Mouse (Mus musculus): ENCODE data around the gene Kpna6. TPM values are rescaled to one million over a fixed set of nuclear protein-coding genes. Genes with fewer than 3 reads are reported as not detected.

Kpna6 gene
- polyA plus RNA-seq, 1 experiment from 2014 or later = 14.9 TPM

DNA sequence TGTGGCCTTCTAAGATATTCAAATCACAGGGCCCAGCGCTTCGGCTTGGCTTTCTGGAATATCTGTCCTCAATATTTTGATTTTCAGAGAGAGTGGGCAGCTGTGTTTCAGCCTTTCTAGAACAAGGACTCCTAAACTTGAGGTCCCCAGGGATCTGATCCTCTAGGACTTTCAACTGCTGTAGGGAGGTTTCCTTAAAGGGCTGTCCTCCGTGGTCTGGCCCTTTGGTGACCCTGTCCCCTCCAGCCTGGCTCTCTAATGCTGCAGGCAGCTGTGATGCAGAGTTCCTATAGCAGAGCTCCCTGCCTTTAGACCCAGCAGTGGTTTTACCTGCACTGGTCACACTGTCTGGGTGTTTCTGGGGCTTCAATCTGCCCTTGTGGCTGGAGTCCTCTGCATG lies 55.9 kb downstream of the Kpna6 start:
- WGBS = 90% methylated on average over 3 of the region's 3 CpGs
- no peaks in the 10 kb centered on the region for H3K27me3 ChIP-seq (ENCODE audit: insufficient read depth, low read length)

DNA sequence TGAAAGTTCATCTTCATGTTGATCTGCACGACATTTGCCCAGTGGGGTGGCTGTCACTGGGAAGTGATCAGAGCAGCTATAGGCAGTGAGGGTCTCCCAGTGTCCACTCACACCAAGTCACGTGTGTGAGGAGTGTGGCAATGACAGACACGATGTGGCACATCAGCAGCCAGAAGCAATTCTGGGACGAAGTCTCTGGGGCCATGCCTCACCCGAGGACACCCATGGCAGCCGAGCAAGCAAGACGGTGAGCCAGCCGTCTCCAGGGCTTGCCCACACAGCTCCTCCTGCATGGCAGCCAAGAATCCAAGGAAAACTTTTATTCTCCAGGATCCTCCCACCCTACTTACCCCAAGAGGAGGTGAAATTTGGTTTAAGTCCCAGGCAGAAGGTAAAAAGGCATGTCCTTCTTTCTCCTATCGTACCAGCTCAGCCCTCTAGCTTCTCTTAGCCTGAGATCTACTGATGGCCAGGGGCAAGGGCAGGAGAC lies 56.7 kb downstream of the Kpna6 start:
- ATAC-seq (ENCODE audit: insufficient read depth) = no peak
- TF ChIP-seq CTCF (IDR thresholded peaks at IDR 0.05; ENCODE audit: low read depth) = no peak
- H3K4me3 ChIP-seq (ENCODE audit: low read depth, low read length) = no peak overlapping the region
- no peak overlapping the region for H3K4me2 ChIP-seq
- no peak overlapping the region for H3K27ac ChIP-seq (ENCODE audit: low read depth)
- H3K9me3 ChIP-seq (ENCODE audit: low read depth, low read length) = no peaks in the 10 kb centered on the region
- H3K36me3 ChIP-seq (ENCODE audit: insufficient read depth) = peaks cover 17% of the 10 kb centered on the region
- 89% methylated on average over 9 of the region's 9 CpGs for WGBS
- no peak overlapping the region for H3K9ac ChIP-seq
- 0 out of 2 replicates have a peak, but pooled peaks cover 5% of the 10 kb centered on the region for H3K4me1 ChIP-seq (ENCODE audit: insufficient read depth)
- no peak for DNase-seq
- H3K27me3 ChIP-seq (ENCODE audit: insufficient read depth, low read length) = no peaks in the 10 kb centered on the region

More for the DNA sequence above, 55.9 kb downstream of the Kpna6 start:
- Histone ChIP-seq H3K4me1 (ENCODE audit: insufficient read depth) (0 out of 2 replicates have a peak, but pooled peaks cover 5% of the 10 kb centered on the region), H3K9me3 (ENCODE audit: low read depth, low read length) (no peaks in the 10 kb centered on the region), H3K27ac (ENCODE audit: low read depth) (no peak overlapping the region), H3K9ac (no peak overlapping the region), H3K4me2 (no peak overlapping the region), H3K36me3 (ENCODE audit: insufficient read depth) (peaks cover 17% of the 10 kb centered on the region), H3K4me3 (ENCODE audit: low read depth, low read length) (no peak overlapping the region)
- ATAC-seq (ENCODE audit: insufficient read depth) (no peak), DNase-seq (no peak)
- TF ChIP-seq CTCF (IDR thresholded peaks at IDR 0.05; ENCODE audit: low read depth) = no peak

DNA sequence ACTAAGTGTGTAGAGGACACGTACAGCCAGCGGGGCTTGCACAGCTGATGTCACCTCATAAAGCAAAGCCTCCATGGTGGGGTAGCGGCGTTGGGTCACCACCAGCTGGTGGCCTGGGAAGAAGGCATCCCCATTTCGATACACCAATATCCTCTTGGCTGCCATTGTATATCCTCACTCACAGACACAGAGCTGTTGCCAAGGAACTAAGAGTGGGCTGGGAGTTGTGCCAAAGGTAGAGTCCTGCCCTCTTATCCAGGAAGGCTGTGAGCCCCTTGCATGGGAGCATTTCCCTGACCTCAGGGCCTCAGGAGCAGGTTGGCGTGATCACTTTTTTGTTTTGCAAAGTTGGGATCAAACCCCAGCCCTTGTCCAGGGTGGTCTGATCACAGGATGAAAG lies 58.5 kb downstream of the Kpna6 start, which contains the start of gene Dcdc2b:
TSS of gene Dcdc2b (minus strand) at position 165 of the 400 bp plus-strand sequence.
- no peak within 1 kb of the TSS for H3K4me3 ChIP-seq (ENCODE audit: low read depth, low read length)
- no peaks in the 10 kb centered on the region for H3K27me3 ChIP-seq (ENCODE audit: insufficient read depth, low read length)
- H3K9me3 ChIP-seq (ENCODE audit: low read depth, low read length) = no peaks in the 10 kb centered on the region
- TF ChIP-seq CTCF (IDR thresholded peaks at IDR 0.05; ENCODE audit: low read depth) = no peak
- H3K4me1 ChIP-seq (ENCODE audit: insufficient read depth) = 0 out of 2 replicates have a peak, but pooled peaks cover 5% of the 10 kb centered on the region
- no peak within 1 kb of the TSS for H3K4me2 ChIP-seq
- no peak within 1 kb of the TSS for H3K9ac ChIP-seq
- WGBS = 73% methylated on average over 6 of the region's 6 CpGs
- peak; percentile 21 for DNase-seq
- H3K36me3 ChIP-seq (ENCODE audit: insufficient read depth) = peaks cover 23% of the 10 kb centered on the region
- no peak within 1 kb of the TSS for H3K27ac ChIP-seq (ENCODE audit: low read depth)
- no peak for ATAC-seq (ENCODE audit: insufficient read depth)

- no peak overlapping the region for H3K4me2 ChIP-seq
- H3K9me3 ChIP-seq (ENCODE audit: low read depth, low read length) = no peaks in the 10 kb centered on the region
- H3K9ac ChIP-seq = no peak overlapping the region
- H3K27me3 ChIP-seq (ENCODE audit: insufficient read depth, low read length) = no peaks in the 10 kb centered on the region
- peaks cover 33% of the 10 kb centered on the region for H3K36me3 ChIP-seq (ENCODE audit: insufficient read depth)
- 50% methylated on average over 4 of the region's 4 CpGs for WGBS
- no peak overlapping the region for H3K27ac ChIP-seq (ENCODE audit: low read depth)
- ATAC-seq (ENCODE audit: insufficient read depth) (no peak; the same call in 1 of the 2 replicates), DNase-seq (no peak)
- no peak for TF ChIP-seq CTCF (IDR thresholded peaks at IDR 0.05; ENCODE audit: low read depth)
- H3K4me3 ChIP-seq (ENCODE audit: low read depth, low read length) = no peak overlapping the region
- H3K4me1 ChIP-seq (ENCODE audit: insufficient read depth) = no peaks in the 10 kb centered on the region
Measured at GRCm38 (mm10) chr4:129610472-129610871, 62.1 kb downstream of the Kpna6 start.

- H3K4me2 ChIP-seq = no peak overlapping the region
- 68% methylated on average over 4 of the region's 4 CpGs for WGBS
- H3K27ac ChIP-seq (ENCODE audit: low read depth) = no peak overlapping the region
- H3K27me3 ChIP-seq (ENCODE audit: insufficient read depth, low read length) = no peaks in the 10 kb centered on the region
- H3K4me3 ChIP-seq (ENCODE audit: low read depth, low read length) = no peak overlapping the region
- no peaks in the 10 kb centered on the region for H3K9me3 ChIP-seq (ENCODE audit: low read depth, low read length)
- ATAC-seq (ENCODE audit: insufficient read depth) (no peak), DNase-seq (no peak)
- TF ChIP-seq CTCF (IDR thresholded peaks at IDR 0.05; ENCODE audit: low read depth) = no peak
- H3K9ac ChIP-seq = no peak overlapping the region
- H3K4me1 ChIP-seq (ENCODE audit: insufficient read depth) = no peaks in the 10 kb centered on the region
- H3K36me3 ChIP-seq (ENCODE audit: insufficient read depth) = peaks cover 36% of the 10 kb centered on the region
Measured at GRCm38 (mm10) chr4:129610026-129610425, 62.5 kb downstream of the Kpna6 start.

DNA sequence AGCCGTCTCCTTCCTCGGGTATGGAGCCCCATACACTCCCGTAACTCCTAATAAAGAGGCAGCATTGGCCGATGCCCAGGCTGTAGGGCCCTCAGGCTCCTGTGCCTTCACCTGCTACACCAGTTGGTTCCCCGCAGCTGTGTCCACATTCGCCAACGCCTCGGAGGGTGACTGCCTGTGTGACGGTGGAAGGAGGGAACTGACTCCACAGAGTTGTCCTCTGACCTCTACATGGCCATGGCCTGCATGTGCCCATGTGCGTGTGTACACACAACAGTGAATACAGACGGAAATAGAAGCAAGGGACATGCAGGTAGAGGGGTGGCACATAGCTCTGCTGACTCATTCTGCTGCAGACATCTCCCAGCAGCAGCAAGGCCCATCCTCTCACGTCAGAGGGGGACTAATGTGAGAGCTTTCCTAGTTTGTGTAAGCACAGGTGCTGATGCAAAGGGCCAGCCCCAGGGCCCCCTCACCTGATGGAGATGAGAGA lies 63.4 kb downstream of the Kpna6 start:
- 72% methylated on average over 12 of the region's 12 CpGs for WGBS
- Histone ChIP-seq H3K9me3 (ENCODE audit: low read depth, low read length) (no peaks in the 10 kb centered on the region), H3K4me3 (ENCODE audit: low read depth, low read length) (no peak overlapping the region), H3K27me3 (ENCODE audit: insufficient read depth, low read length) (no peaks in the 10 kb centered on the region), H3K4me1 (ENCODE audit: insufficient read depth) (no peaks in the 10 kb centered on the region), H3K9ac (no peak overlapping the region), H3K27ac (ENCODE audit: low read depth) (no peak overlapping the region), H3K36me3 (ENCODE audit: insufficient read depth) (peaks cover 41% of the 10 kb centered on the region), H3K4me2 (no peak overlapping the region)
- no peak for TF ChIP-seq CTCF (IDR thresholded peaks at IDR 0.05; ENCODE audit: low read depth)
- ATAC-seq (ENCODE audit: insufficient read depth) (0 out of 2 replicates have a peak, but pooled peaks have one; percentile 22), DNase-seq (no peak)

- Histone ChIP-seq H3K4me3 (ENCODE audit: low read depth, low read length) (no peak overlapping the region), H3K9me3 (ENCODE audit: low read depth, low read length) (no peaks in the 10 kb centered on the region), H3K27me3 (ENCODE audit: insufficient read depth, low read length) (no peaks in the 10 kb centered on the region), H3K4me1 (ENCODE audit: insufficient read depth) (no peaks in the 10 kb centered on the region), H3K9ac (0 out of 2 replicates have a peak overlapping the region, but pooled peaks have one; percentile 2), H3K36me3 (ENCODE audit: insufficient read depth) (peaks cover 48% of the 10 kb centered on the region), H3K4me2 (no peak overlapping the region), H3K27ac (ENCODE audit: low read depth) (no peak overlapping the region)
- ATAC-seq (ENCODE audit: insufficient read depth) (peak; percentile 76), DNase-seq (peak; percentile 94)
- peak; percentile 94 for TF ChIP-seq CTCF (IDR thresholded peaks at IDR 0.05; ENCODE audit: low read depth)
- 38% methylated on average over 7 of the region's 7 CpGs for WGBS
Measured at GRCm38 (mm10) chr4:129608426-129609025, 64.0 kb downstream of the Kpna6 start.

All from lung, embryonic 14.5 days (tissue).